Mouse (Mus musculus): Measurements from ENCODE around the gene Tor1a.

- TF ChIP-seq POLR2A (IDR thresholded peaks at IDR 0.05; ENCODE audit: borderline replicate concordance, low read depth, low read length) (no peak), CTCF (IDR thresholded peaks at IDR 0.05; ENCODE audit: low read depth, low read length) (no peak)
Observed at GRCm38 (mm10) chr2:30920216-30920615, 47.5 kb downstream of the Tor1a start.

Measured in bone marrow macrophage, adult 2 months (primary cell).